Mouse (Mus musculus): ENCODE measurements at regions not wholly inside any gene's neighbourhood (a gene's known extent, or its start where the extent isn't known, plus 50 kb on each side); places are given as distances from the start of the nearest gene placed in this dataset.

DNA sequence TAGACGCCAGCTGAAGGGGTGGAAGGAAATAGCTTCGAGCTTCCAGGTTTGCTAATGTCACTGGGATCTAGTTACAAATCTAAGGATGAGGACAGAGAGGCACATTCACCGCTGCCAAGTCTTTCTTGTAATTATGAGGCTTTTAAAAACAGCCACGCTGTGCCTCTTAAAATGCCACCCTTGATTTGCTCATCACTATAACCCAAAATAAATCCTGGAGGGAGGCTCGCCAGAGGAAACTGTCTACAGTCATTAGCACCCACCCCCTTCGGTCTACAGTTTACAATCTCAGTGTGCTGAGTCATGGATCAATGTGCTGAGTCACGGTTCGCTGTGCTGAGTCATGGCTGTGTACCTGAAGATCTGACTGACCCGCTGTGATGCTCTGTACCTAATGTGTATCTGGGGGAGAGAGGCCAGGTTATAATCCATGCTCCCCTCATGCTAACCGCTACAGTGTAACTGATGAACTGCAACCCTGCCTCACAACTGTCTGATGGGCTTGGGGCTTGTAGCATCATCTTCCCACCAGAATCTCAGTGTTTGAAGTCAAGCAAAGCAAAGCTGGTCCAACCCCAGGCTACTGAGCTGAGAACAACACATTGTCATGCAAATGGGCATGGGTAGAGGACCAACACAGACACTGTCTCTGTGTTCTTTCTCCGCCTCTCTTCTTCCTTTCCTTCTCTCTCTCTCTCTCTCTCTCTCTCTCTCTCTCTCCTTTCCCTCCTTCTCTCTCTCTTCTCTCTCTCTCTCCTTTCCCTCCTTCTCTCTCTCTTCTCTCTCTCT, 122.0 kb upstream of the Trpc7 start:
- TF ChIP-seq CTCF (IDR thresholded peaks at IDR 0.05; ENCODE audit: low read depth) (no peak), EP300 (IDR thresholded peaks at IDR 0.05; ENCODE audit: low read depth) (no peak)
